Mouse (Mus musculus): ENCODE data around the gene Wdr35.

The Wdr35 gene

GRCm38 (mm10) chr12:9052075-9052829 lies 78.6 kb downstream of the Wdr35 start:
- peak; percentile 22 for DNase-seq (ENCODE audit: low read depth, low spot score)

GRCm38 (mm10) chr12:9053345-9053744 lies 79.7 kb downstream of the Wdr35 start:
- peak; percentile 29 for DNase-seq (ENCODE audit: low read depth, low spot score)

- DNase-seq (ENCODE audit: low read depth, low spot score), result no peak
Measured at GRCm38 (mm10) chr12:9054012-9054411, 80.3 kb downstream of the Wdr35 start.

GRCm38 (mm10) chr12:9055269-9055668 lies 81.6 kb downstream of the Wdr35 start:
- DNase-seq (ENCODE audit: low read depth, low spot score), result no peak

GRCm38 (mm10) chr12:9059502-9059901 lies 85.8 kb downstream of the Wdr35 start:
- no peak for DNase-seq (ENCODE audit: low read depth, low spot score)

GRCm38 (mm10) chr12:9059965-9060364 lies 86.3 kb downstream of the Wdr35 start:
- no peak for DNase-seq (ENCODE audit: low read depth, low spot score)

- DNase-seq (ENCODE audit: low read depth, low spot score), result no peak
Measured at GRCm38 (mm10) chr12:9063611-9064010, 89.9 kb downstream of the Wdr35 start.

GRCm38 (mm10) chr12:9071058-9071457 lies 97.4 kb downstream of the Wdr35 start:
- DNase-seq (ENCODE audit: low read depth, low spot score), result no peak

GRCm38 (mm10) chr12:9071493-9071892 lies 97.8 kb downstream of the Wdr35 start:
- DNase-seq (ENCODE audit: low read depth, low spot score), result no peak

- no peak for DNase-seq (ENCODE audit: low read depth, low spot score)
Measured at GRCm38 (mm10) chr12:9077554-9078125, 103.9 kb downstream of the Wdr35 start.

All from telencephalon, adult 2 months (tissue).